Mouse (Mus musculus) urinary bladder, postnatal 10 days (tissue): Measurements from ENCODE around the gene Psg20.
"Not testable (repeated sequence)": the region's sequence is repeated elsewhere in the genome, so short reads cannot be mapped to it uniquely, and the experiment has no call there.

Source experiments
- DNase-seq: peaks from one replicate; pipeline ENCODE4 v3.0.0; 2022; ENCODE audit warnings: low spot score

The Psg20 gene

GRCm38 (mm10) chr7:18686085-18686484 is at the start of gene Psg20:
Gene Psg20 (minus strand): TSS chr7:18686185.
- DNase-seq: no peak

GRCm38 (mm10) chr7:18734451-18734850 is 48.5 kb upstream of the Psg20 start:
- DNase-seq: no peak

GRCm38 (mm10) chr7:18733111-18733510 is 47.1 kb upstream of the Psg20 start:
- DNase-seq: no peak

- DNase-seq: no peak
Observed at GRCm38 (mm10) chr7:18728391-18728790, 42.4 kb upstream of the Psg20 start.

- not testable (repeated sequence) for DNase-seq
Observed at GRCm38 (mm10) chr7:18725931-18726330, 39.9 kb upstream of the Psg20 start.

GRCm38 (mm10) chr7:18724001-18724400 is 38.0 kb upstream of the Psg20 start:
- DNase-seq: no peak

GRCm38 (mm10) chr7:18717790-18718189 is 31.8 kb upstream of the Psg20 start, which contains the start of gene Psg22:
Gene Psg22 (plus strand): TSS chr7:18718090.
- no peak for DNase-seq

- no peak for DNase-seq
Observed at GRCm38 (mm10) chr7:18715546-18715945, 29.6 kb upstream of the Psg20 start.

- DNase-seq: no peak
Observed at GRCm38 (mm10) chr7:18710846-18711245, 24.9 kb upstream of the Psg20 start.

GRCm38 (mm10) chr7:18710331-18710730 is 24.3 kb upstream of the Psg20 start:
- not testable (repeated sequence) for DNase-seq

- no peak for DNase-seq
Observed at GRCm38 (mm10) chr7:18685586-18685985, 399 bp downstream of the Psg20 start.

GRCm38 (mm10) chr7:18679772-18680171 is 6.2 kb downstream of the Psg20 start:
- no peak for DNase-seq

- not testable (repeated sequence) for DNase-seq
Observed at GRCm38 (mm10) chr7:18656625-18657024, 29.4 kb downstream of the Psg20 start, which contains the start of gene Psg21. Gene Psg21 (minus strand): TSS chr7:18656725.

- not testable (repeated sequence) for DNase-seq
Observed at GRCm38 (mm10) chr7:18626921-18627320, 59.1 kb downstream of the Psg20 start.
